Mouse (Mus musculus) stomach, embryonic 14.5 days (tissue): ENCODE data around the gene Cntfr. TPM values are rescaled to one million over a fixed set of nuclear protein-coding genes. Genes with fewer than 3 reads are reported as not detected.
A peak's percentile ranks its signal among the peaks of the same experiment; 100 is the strongest.

Source experiments
- ATAC-seq: fragments of 200-750 bp; cut with Nextera tagmentation; 2 replicates; pipeline ENCODE4 v1.8.0; 2017; ENCODE audit warnings: low read depth, moderate TSS enrichment; ENCODE audit not compliant: insufficient number of reproducible peaks, insufficient read depth, low FRiP score
- H3K27ac ChIP-seq: fragments of 300-500 bp; sonication (generic); 2 replicates; pipeline ENCODE4 v1.5.1; 2014; ENCODE audit warnings: mild to moderate bottlenecking, low read length, moderate library complexity, mixed read lengths
- H3K27me3 ChIP-seq: fragments of 300-500 bp; sonication (generic); 2 replicates; pipeline ENCODE4 v1.6.1; 2014; ENCODE audit warnings: low read length, control low read depth, mixed read lengths; ENCODE audit not compliant: control insufficient read depth, insufficient read depth
- H3K36me3 ChIP-seq: fragments of 300-500 bp; sonication (generic); 2 replicates; pipeline ENCODE4 v1.6.1; 2014; ENCODE audit warnings: mild to moderate bottlenecking, control low read depth, low read length, moderate library complexity, mixed read lengths; ENCODE audit not compliant: control insufficient read depth, insufficient read depth
- H3K4me1 ChIP-seq: fragments of 300-500 bp; sonication (generic); 2 replicates; pipeline ENCODE4 v1.6.1; 2014; ENCODE audit warnings: low read length, control low read depth, mixed read lengths; ENCODE audit not compliant: control insufficient read depth, insufficient read depth
- H3K4me2 ChIP-seq: fragments of 300-500 bp; sonication (generic); replicated peaks from 2 replicates; pipeline ENCODE4 v1.6.1; 2014; ENCODE audit warnings: low read depth, low read length, control low read depth
- H3K4me3 ChIP-seq: fragments of 300-500 bp; sonication (generic); 2 replicates; pipeline ENCODE4 v1.5.1; 2014; ENCODE audit warnings: low read depth, low read length, control low read depth
- H3K9ac ChIP-seq: fragments of 300-500 bp; sonication (generic); replicated peaks from 2 replicates; pipeline ENCODE4 v1.6.1; 2014; ENCODE audit warnings: low read depth, mild to moderate bottlenecking, control low read depth, low read length, moderate library complexity, mixed read lengths
- H3K9me3 ChIP-seq: fragments of 300-500 bp; sonication (generic); 2 replicates; pipeline ENCODE4 v1.6.1; 2016; ENCODE audit warnings: low read depth, low read length, control low read depth; ENCODE audit not compliant: control insufficient read depth
- WGBS: fragments of 180-500 bp; shearing (Covaris S2); extraction: QIAGEN DNeasy Blood & Tissue Kit; methylation state at CpG from one replicate; pipeline ENCODE4 v1.1.7; 2014; 5-methylcytosine and 5-hydroxymethylcytosine counted together
- polyA plus RNA-seq: library from polyadenylated mRNA; unstranded; fragments of >200 nt; fragmentation: Nextera tagmentation; extraction: Ambion mirVana; gene quantifications from 2 replicates; pipeline ENCODE4 v1.2.1, GENCODE M21; 2014

Gene Cntfr
- polyA plus RNA-seq, 1 experiment from 2014 or later = 11.3 TPM

DNA sequence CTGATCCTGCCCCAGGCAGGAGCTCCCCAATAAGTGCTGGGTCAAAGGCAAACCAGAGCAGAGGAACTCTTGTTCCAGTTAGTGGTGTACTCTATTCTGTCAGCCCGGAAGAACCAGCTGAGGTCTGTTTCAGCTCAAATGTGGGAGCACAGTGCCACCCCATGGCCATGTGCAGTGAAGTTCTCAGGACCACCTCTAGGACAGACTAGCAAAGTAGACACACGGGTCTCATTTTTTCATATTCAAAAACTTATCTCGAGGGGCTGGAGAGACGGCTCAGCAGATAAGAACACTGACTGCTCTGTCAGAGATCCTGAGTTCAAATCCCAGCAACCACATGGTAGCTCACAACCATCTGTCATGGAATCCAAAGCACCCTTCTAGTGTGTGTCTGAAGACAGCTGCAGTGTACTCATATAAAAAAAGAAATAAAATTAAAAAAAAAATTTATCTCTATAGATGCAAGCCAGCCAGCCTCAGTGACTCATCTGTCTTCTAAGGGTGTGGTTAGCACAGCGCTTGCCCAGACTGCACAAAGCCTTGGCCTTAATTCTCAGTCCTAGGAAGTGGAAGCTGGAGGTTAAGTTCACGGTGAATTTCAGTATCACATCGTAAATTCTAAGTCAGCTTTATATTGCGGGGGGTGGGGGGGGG, 40.8 kb upstream of the Cntfr start:
- Histone ChIP-seq H3K4me1 (peaks cover 12% of the 10 kb centered on the region; the same call in 1 of the 2 replicates), H3K4me3 (no peak overlapping the region), H3K36me3 (peaks cover 7% of the 10 kb centered on the region; the same call in 1 of the 2 replicates), H3K27me3 (peaks cover 2% of the 10 kb centered on the region; the same call in 1 of the 2 replicates), H3K9me3 (no peaks in the 10 kb centered on the region), H3K27ac (no peak overlapping the region), H3K4me2 (no peak overlapping the region), H3K9ac (no peak overlapping the region)
- ATAC-seq = no peak
- WGBS = 41% methylated on average over 8 of the region's 8 CpGs

DNA sequence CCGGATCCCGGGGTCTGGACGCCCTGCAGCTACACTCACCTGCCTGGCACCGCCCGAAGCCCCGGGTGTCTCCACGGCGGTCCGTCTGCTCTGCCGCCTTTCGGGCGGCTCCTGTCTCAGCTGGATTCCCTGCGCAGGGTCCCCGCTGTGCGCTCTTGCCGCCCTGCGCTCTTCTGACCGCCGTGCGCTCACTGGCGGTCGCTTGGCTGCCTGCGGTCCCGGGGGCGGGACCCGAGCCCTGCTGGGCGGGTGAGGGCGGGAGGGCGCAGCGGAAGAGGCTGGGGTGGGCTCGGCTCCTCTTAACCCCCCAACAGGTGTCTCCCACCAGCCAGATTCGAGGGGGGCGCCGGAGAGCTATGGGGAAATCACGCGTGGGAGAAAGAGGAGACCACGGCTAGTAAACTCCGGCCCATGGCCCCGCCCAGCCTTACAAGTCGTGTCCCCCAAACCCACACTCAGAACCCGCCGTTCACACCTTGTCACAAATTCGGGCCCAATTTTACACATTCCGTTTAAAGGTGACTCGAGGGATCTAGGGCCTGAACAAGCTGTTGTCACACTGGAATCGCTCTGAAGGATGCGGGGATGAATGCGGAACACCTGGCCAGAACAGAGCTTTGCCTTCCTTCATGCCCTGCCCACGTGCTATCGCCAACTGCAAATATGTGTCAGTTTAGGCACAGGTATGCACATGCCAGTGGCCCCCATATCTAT, 34.3 kb upstream of the Cntfr start, which contains the start of gene Arid3c:
Gene Arid3c, minus strand, starts transcription at position 91 of the 714 bp plus-strand sequence.
- Histone ChIP-seq H3K27ac (no peak within 1 kb of the TSS), H3K4me3 (peak within 1 kb of the TSS; percentile 28), H3K9ac (no peak within 1 kb of the TSS), H3K36me3 (no peaks in the 10 kb centered on the region), H3K9me3 (no peaks in the 10 kb centered on the region), H3K27me3 (peaks cover 51% of the 10 kb centered on the region), H3K4me2 (peak within 1 kb of the TSS; percentile 61), H3K4me1 (0 out of 2 replicates have a peak, but pooled peaks cover 4% of the 10 kb centered on the region)
- no peak for ATAC-seq
- WGBS = 1% methylated on average over 50 of the region's 50 CpGs

DNA sequence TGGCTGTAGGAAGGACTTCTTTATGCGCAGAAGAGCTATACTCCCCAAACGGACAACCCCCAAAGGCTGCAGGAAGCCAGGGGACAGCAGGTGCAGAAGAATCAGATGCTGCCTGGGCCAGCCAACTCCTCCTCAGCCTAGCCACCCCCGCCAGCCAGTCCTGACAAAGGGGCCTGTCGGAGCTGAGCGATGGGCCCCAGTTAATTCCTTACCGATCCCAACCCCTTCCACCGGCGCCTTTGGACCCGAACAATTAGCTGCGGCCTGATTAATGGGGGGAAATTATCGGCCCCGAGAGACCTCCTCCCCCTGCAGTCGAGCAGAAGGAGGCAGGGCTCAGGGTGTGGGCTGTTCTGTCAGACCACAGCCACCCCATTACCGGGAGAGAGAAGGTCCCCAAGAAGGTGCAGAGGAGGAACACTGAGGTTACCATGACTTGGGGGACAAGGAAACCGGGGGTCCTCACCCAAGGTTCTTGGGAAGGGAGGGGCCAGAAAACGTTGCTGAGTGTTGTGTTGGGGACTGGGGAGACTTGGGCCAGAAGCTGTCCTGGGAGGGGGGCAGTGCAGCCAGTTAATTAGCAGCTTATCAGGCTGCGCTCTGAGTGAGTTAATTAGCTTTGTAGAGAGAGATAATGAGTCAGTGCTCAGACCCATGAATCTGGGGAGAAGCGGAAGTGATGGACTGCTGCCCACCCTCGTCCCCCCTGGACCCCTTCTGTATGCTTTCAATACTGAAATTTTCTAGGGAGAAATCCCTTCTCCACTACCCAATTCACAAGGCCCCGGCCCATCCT, 30.1 kb upstream of the Cntfr start:
- 16% methylated on average over 20 of the region's 20 CpGs for WGBS
- no peak for ATAC-seq

DNA sequence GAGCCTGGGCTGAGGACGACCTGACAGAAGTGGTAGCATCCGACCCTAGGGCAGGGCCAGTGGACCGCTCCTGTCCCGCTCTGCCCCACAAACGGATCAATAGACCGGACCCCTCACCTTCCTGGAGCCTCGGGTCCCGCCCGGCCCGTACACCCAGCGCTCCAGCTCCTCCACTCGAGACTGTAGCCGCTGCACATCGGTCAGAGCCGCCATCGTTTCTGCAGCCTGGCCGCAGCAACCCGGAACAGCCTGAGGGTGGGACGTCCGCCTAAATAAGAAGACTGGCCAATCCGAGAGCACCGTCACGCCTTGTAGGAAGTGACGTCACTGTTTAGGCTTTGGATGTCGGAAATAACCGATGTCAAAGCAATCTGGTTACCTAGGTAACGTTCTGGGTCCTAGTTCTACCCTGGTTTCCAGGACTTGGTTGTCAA, 26.0 kb upstream of the Cntfr start, which contains the start of gene Dctn3:
Gene Dctn3, minus strand, starts transcription at position 253 of the 434 bp plus-strand sequence.
- peak; percentile 94 for ATAC-seq
- Histone ChIP-seq H3K36me3 (peaks cover 15% of the 10 kb centered on the region; the same call in 1 of the 2 replicates), H3K9ac (peak within 1 kb of the TSS; percentile 84), H3K27ac (no peak within 1 kb of the TSS), H3K27me3 (peaks cover 35% of the 10 kb centered on the region), H3K4me3 (peak within 1 kb of the TSS; percentile 91), H3K4me2 (peak within 1 kb of the TSS; percentile 58), H3K9me3 (no peaks in the 10 kb centered on the region), H3K4me1 (peaks cover 7% of the 10 kb centered on the region; the same call in 1 of the 2 replicates)
- under 1% methylated on average over 27 of the region's 27 CpGs for WGBS

More for the DNA sequence above, 30.1 kb upstream of the Cntfr start:
- Histone ChIP-seq H3K4me2 (no peak overlapping the region; the same call in 1 of the 2 replicates), H3K27me3 (peaks cover 64% of the 10 kb centered on the region), H3K9me3 (no peaks in the 10 kb centered on the region), H3K36me3 (no peaks in the 10 kb centered on the region), H3K4me1 (peaks cover 10% of the 10 kb centered on the region; the same call in 1 of the 2 replicates), H3K4me3 (no peak overlapping the region), H3K27ac (no peak overlapping the region), H3K9ac (no peak overlapping the region)

DNA sequence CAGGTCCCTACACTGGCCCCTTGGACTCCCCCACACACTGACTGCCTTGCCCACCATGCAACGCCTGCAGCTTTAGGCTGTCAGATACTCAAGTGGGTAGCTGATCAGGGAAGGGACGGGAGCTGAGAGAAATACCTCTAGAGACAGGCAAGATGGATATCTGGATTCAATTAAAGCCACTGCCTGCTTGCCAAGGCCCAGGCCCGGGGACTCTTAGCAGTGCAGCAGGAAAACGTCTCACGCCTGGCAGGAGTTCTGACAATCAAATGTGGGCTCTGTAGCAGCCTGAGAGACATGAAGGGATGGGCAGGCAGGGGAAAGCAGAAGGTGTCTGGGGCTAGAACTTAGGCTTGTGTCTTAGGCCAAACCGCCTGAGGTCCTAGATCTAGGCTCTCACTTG, 19.9 kb upstream of the Cntfr start:
- Histone ChIP-seq H3K36me3 (peaks cover 29% of the 10 kb centered on the region), H3K4me3 (no peak overlapping the region), H3K4me1 (peaks cover 8% of the 10 kb centered on the region; the same call in 1 of the 2 replicates), H3K27ac (no peak overlapping the region), H3K9ac (no peak overlapping the region), H3K27me3 (no peaks in the 10 kb centered on the region), H3K9me3 (no peaks in the 10 kb centered on the region), H3K4me2 (no peak overlapping the region)
- WGBS = 62% methylated on average over 6 of the region's 6 CpGs
- ATAC-seq = no peak

DNA sequence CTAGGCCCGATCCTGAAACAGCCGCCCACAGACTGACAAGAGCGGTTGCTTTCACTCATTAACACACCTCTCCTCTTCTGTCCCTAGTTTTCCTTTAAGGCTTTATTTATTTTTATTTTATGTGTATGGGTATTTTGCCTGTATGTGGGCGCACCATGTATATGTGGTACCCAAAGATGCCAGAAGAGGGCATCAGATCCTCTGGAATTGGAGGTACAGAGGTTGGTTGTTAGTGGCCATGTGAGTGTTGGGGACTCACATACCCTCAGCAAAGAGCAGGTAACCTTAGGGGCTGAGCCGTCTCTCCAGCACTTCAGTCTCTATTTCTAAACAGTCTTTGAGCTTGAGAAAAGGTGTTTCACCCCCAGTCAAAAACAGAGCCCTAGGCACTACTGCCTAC, 18.7 kb upstream of the Cntfr start:
- Histone ChIP-seq H3K9me3 (no peaks in the 10 kb centered on the region), H3K9ac (no peak overlapping the region), H3K4me3 (no peak overlapping the region), H3K36me3 (peaks cover 39% of the 10 kb centered on the region), H3K27me3 (no peaks in the 10 kb centered on the region), H3K4me1 (peaks cover 10% of the 10 kb centered on the region; the same call in 1 of the 2 replicates), H3K4me2 (no peak overlapping the region), H3K27ac (no peak overlapping the region)
- no peak for ATAC-seq
- 83% methylated on average over 5 of the region's 5 CpGs for WGBS

DNA sequence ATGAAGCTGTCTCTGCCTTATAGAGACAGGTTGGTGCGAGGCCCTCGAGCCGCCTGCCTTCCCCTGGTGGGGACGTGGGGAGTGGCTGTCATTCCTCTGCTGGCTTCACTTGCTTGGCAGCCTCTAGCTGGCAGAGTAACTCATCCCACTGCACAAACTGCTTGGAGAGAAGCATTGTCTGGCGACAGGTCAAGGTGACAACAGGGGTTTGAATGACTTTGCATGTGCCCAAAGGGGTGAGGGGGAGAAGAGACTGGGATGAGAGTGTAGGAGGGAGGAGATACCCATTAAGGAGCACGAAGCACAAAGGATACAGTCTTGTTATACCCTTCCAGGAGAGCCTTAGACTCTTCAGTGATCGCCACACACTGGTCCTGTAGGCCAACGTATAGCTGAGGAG, 18.2 kb upstream of the Cntfr start:
- 81% methylated on average over 8 of the region's 8 CpGs for WGBS
- H3K9me3 ChIP-seq = no peaks in the 10 kb centered on the region
- no peak for ATAC-seq
- H3K36me3 ChIP-seq = peaks cover 39% of the 10 kb centered on the region
- no peak overlapping the region for H3K9ac ChIP-seq
- H3K4me1 ChIP-seq = peaks cover 10% of the 10 kb centered on the region; the same call in 1 of the 2 replicates
- H3K27me3 ChIP-seq = no peaks in the 10 kb centered on the region
- no peak overlapping the region for H3K4me2 ChIP-seq
- no peak overlapping the region for H3K27ac ChIP-seq
- no peak overlapping the region for H3K4me3 ChIP-seq

DNA sequence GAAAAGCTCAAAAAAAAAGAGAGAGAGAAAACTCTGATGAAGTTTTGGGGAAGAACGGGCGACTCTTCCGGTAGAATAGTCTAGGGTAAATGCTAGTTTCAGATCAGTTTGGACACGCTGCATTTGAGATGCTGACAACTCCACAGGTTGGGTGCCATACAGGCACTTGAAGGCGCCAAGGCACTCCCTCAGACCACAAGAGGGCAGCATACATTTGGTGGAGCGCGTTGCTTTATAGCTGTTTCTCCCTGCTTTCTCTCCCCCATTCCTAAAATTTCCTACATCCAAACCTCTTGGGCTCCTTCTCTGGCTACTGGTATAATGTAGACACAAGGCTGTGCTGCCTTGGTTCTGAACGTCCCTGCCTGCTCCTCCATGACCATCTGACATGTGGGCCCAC, 17.4 kb upstream of the Cntfr start:
- Histone ChIP-seq H3K9me3 (no peaks in the 10 kb centered on the region), H3K36me3 (peaks cover 33% of the 10 kb centered on the region), H3K4me3 (peak overlapping the region; percentile 80; the same call in 1 of the 2 replicates), H3K4me2 (peak overlapping the region; percentile 91), H3K27ac (no peak overlapping the region), H3K9ac (no peak overlapping the region), H3K27me3 (no peaks in the 10 kb centered on the region), H3K4me1 (peaks cover 10% of the 10 kb centered on the region; the same call in 1 of the 2 replicates)
- no peak for ATAC-seq
- 22% methylated on average over 8 of the region's 8 CpGs for WGBS
